Mouse (Mus musculus) heart, postnatal 25 days (tissue): ENCODE data around the gene Tff1. TPM values are rescaled to one million over a fixed set of nuclear protein-coding genes. Genes with fewer than 3 reads are reported as not detected.

Experiments
- DNase-seq: peaks from one replicate; pipeline ENCODE4 v3.0.0; 2022; ENCODE audit warnings: low spot score
- intact Hi-C: fragments of 180-260 bp; cut with DNase I; formaldehyde crosslinking; loops from one replicate; pipeline ENCODE4 v1.15.1; 2025
- total RNA-seq, 2 experiments: library from RNA; stranded (reverse); gene quantifications; 2 replicates each; pipeline ENCODE4 v1.2.3; 2021

Tff1 gene
- not detected for total RNA-seq

- intact Hi-C loops: no loop called here
- DNase-seq: no peak
These were observed at the start of gene Tff1 for GRCm38 (mm10) chr17:31165127-31165526. TSS of gene Tff1 (minus strand) at chr17:31165277.

GRCm38 (mm10) chr17:31211881-31212280 lies 46.8 kb upstream of the Tff1 start:
- intact Hi-C loops: no loop called here
- DNase-seq: no peak

GRCm38 (mm10) chr17:31210299-31210698 lies 45.2 kb upstream of the Tff1 start:
- no peak for DNase-seq
- intact Hi-C loops: no loop called here

GRCm38 (mm10) chr17:31209376-31209930 lies 44.4 kb upstream of the Tff1 start:
- intact Hi-C loops: no loop called here
- no peak for DNase-seq

GRCm38 (mm10) chr17:31208654-31209053 lies 43.6 kb upstream of the Tff1 start:
- intact Hi-C loops: no loop called here
- no peak for DNase-seq

GRCm38 (mm10) chr17:31207771-31208334 lies 42.8 kb upstream of the Tff1 start, which contains the start of gene Ubash3a:
TSS of gene Ubash3a (plus strand) at chr17:31207873.
- intact Hi-C loops: no loop called here
- DNase-seq: no peak

GRCm38 (mm10) chr17:31198877-31199276 lies 33.8 kb upstream of the Tff1 start, which contains the start of gene Tmprss3:
TSS of gene Tmprss3 (minus strand) at chr17:31198977.
- no peak for DNase-seq
- intact Hi-C loops: no loop called here

GRCm38 (mm10) chr17:31196283-31196682 lies 31.2 kb upstream of the Tff1 start:
- intact Hi-C loops: no loop called here

GRCm38 (mm10) chr17:31195207-31195606 lies 30.1 kb upstream of the Tff1 start:
- intact Hi-C loops: no loop called here
- DNase-seq: no peak

More at GRCm38 (mm10) chr17:31196283-31196682, 31.2 kb upstream of the Tff1 start:
- no peak for DNase-seq

- intact Hi-C loops: no loop called here
- no peak for DNase-seq
These were observed 28.3 kb upstream of the Tff1 start for GRCm38 (mm10) chr17:31193360-31193759.

GRCm38 (mm10) chr17:31192663-31193062 lies 27.6 kb upstream of the Tff1 start:
- DNase-seq: no peak
- intact Hi-C loops: no loop called here

GRCm38 (mm10) chr17:31191825-31192224 lies 26.7 kb upstream of the Tff1 start:
- no peak for DNase-seq
- intact Hi-C loops: no loop called here

GRCm38 (mm10) chr17:31187370-31187769 lies 22.3 kb upstream of the Tff1 start:
- intact Hi-C loops: loop anchor here (1.0 to 2.0 kb wide), 2 partner anchors 49 to 176 kb away; no protein-coding TSS in a partner anchor

GRCm38 (mm10) chr17:31184269-31184990 lies 19.4 kb upstream of the Tff1 start:
- intact Hi-C loops: no loop called here
- DNase-seq: no peak

More at GRCm38 (mm10) chr17:31187370-31187769, 22.3 kb upstream of the Tff1 start:
- DNase-seq: no peak

- intact Hi-C loops: no loop called here
- DNase-seq: no peak
These were observed 18.3 kb upstream of the Tff1 start for GRCm38 (mm10) chr17:31183180-31183974.

GRCm38 (mm10) chr17:31181490-31181889 lies 16.4 kb upstream of the Tff1 start:
- DNase-seq: no peak
- intact Hi-C loops: no loop called here

GRCm38 (mm10) chr17:31176321-31176720 lies 11.2 kb upstream of the Tff1 start:
- DNase-seq: no peak
- intact Hi-C loops: no loop called here

- intact Hi-C loops: no loop called here
- DNase-seq: no peak
These were observed 4.7 kb upstream of the Tff1 start for GRCm38 (mm10) chr17:31169796-31170195.

- intact Hi-C loops: no loop called here
- DNase-seq: no peak
These were observed 1.3 kb downstream of the Tff1 start for GRCm38 (mm10) chr17:31163821-31164220.

GRCm38 (mm10) chr17:31162607-31163006 lies 2.5 kb downstream of the Tff1 start:
- DNase-seq: no peak
- intact Hi-C loops: no loop called here
